Comparison of ENCODE assay signal across 8 mouse cellular contexts in genomic region chr8:120485551-120486476, GRCm38 (mm10).
DNase-seq lines count a peak whose midpoint lies in the region; ATAC-seq and TF ChIP-seq lines count a peak whose summit lies in the region.

No protein-coding gene starts in this region.

- H3K9ac ChIP-seq in stomach, embryonic 14.5 days (replicated peaks; ENCODE audit: low read depth, low read length), result no peak overlapping the region
- H3K9ac ChIP-seq in stomach, postnatal 0 days (ENCODE audit: low read length), result no peak overlapping the region
- peak overlapping the region; percentile 98 for H3K9ac ChIP-seq in forebrain, embryonic 13.5 days
- H3K9ac ChIP-seq in liver, embryonic 13.5 days, result peak overlapping the region; percentile 98
- peak overlapping the region; percentile 88; the same call in 1 of the 2 replicates for H3K9ac ChIP-seq in stomach, embryonic 16.5 days (ENCODE audit: low read length)

- TF ChIP-seq EP300 in stomach, postnatal 0 days (optimal IDR thresholded peaks at IDR 0.05), result no peak

- 0 out of 2 replicates have a peak, but pooled peaks cover 4% of the 10 kb centered on the region for H3K27me3 ChIP-seq in stomach, embryonic 14.5 days (ENCODE audit: control insufficient read depth, insufficient read depth, low read length)
- H3K27me3 ChIP-seq in stomach, postnatal 0 days (ENCODE audit: control insufficient read depth, insufficient read depth, low read length), result no peaks in the 10 kb centered on the region
- H3K27me3 ChIP-seq in forebrain, embryonic 13.5 days, result no peaks in the 10 kb centered on the region
- H3K27me3 ChIP-seq in liver, embryonic 13.5 days, result no peaks in the 10 kb centered on the region
- H3K27me3 ChIP-seq in stomach, embryonic 16.5 days (ENCODE audit: control insufficient read depth, insufficient read depth, low read length), result no peaks in the 10 kb centered on the region

- WGBS in stomach, embryonic 14.5 days, result 45% methylated on average over 21 of the region's 21 CpGs
- WGBS in stomach, postnatal 0 days, result 61% methylated on average over 21 of the region's 21 CpGs
- 16% methylated on average over 21 of the region's 21 CpGs for WGBS in forebrain, embryonic 13.5 days
- 14% methylated on average over 21 of the region's 21 CpGs for WGBS in liver, embryonic 13.5 days (ENCODE audit: insufficient replicate concordance)
- WGBS in stomach, embryonic 16.5 days, result 51% methylated on average over 21 of the region's 21 CpGs

- no peaks in the 10 kb centered on the region for H3K36me3 ChIP-seq in stomach, embryonic 14.5 days (ENCODE audit: control insufficient read depth, insufficient read depth, low read length)
- no peaks in the 10 kb centered on the region for H3K36me3 ChIP-seq in stomach, postnatal 0 days (ENCODE audit: control insufficient read depth, insufficient read depth, low read length)
- H3K36me3 ChIP-seq in forebrain, embryonic 13.5 days (ENCODE audit: poor library complexity, severe bottlenecking), result no peaks in the 10 kb centered on the region
- no peaks in the 10 kb centered on the region for H3K36me3 ChIP-seq in liver, embryonic 13.5 days
- H3K36me3 ChIP-seq in stomach, embryonic 16.5 days (ENCODE audit: control insufficient read depth, insufficient read depth, low read length), result no peaks in the 10 kb centered on the region

- no peak for ATAC-seq in stomach, embryonic 14.5 days (ENCODE audit: insufficient number of reproducible peaks, insufficient read depth, low FRiP score, low read depth)
- ATAC-seq in stomach, postnatal 0 days (ENCODE audit: low FRiP score, low TSS enrichment), result no peak
- ATAC-seq in forebrain, embryonic 13.5 days, result no peak
- ATAC-seq in liver, embryonic 13.5 days (ENCODE audit: low read depth), result peak; percentile 76
- ATAC-seq in stomach, embryonic 16.5 days (ENCODE audit: insufficient read depth, low FRiP score), result no peak

- no peak for DNase-seq in stomach, postnatal 0 days (ENCODE audit: low spot score)
- peak; percentile 80 for DNase-seq in liver, embryonic 13.5 days
- DNase-seq in adrenal gland, adult 2 months, result no peak
- no peak for DNase-seq in testis, postnatal 10 days (ENCODE audit: low spot score)
- DNase-seq in thymus, postnatal 25 days, result no peak

- H3K4me3 ChIP-seq in stomach, embryonic 14.5 days (ENCODE audit: low read depth, low read length), result 0 out of 2 replicates have a peak overlapping the region, but pooled peaks have one; percentile 79
- no peak overlapping the region for H3K4me3 ChIP-seq in stomach, postnatal 0 days (ENCODE audit: low read depth, low read length)
- peak overlapping the region; percentile 95 for H3K4me3 ChIP-seq in forebrain, embryonic 13.5 days
- H3K4me3 ChIP-seq in liver, embryonic 13.5 days (replicated peaks), result peak overlapping the region; percentile 99
- no peak overlapping the region for H3K4me3 ChIP-seq in stomach, embryonic 16.5 days (replicated peaks; ENCODE audit: low read length)

- H3K4me1 ChIP-seq in stomach, embryonic 14.5 days (ENCODE audit: control insufficient read depth, insufficient read depth, low read length), result peaks cover 30% of the 10 kb centered on the region
- H3K4me1 ChIP-seq in stomach, postnatal 0 days (replicated peaks; ENCODE audit: control insufficient read depth, insufficient read depth), result no peaks in the 10 kb centered on the region
- H3K4me1 ChIP-seq in forebrain, embryonic 13.5 days, result peaks cover 60% of the 10 kb centered on the region
- peaks cover 76% of the 10 kb centered on the region for H3K4me1 ChIP-seq in liver, embryonic 13.5 days (replicated peaks)
- peaks cover 50% of the 10 kb centered on the region for H3K4me1 ChIP-seq in stomach, embryonic 16.5 days (ENCODE audit: control insufficient read depth, insufficient read depth, low read length)

- no peaks in the 10 kb centered on the region for H3K9me3 ChIP-seq in stomach, embryonic 14.5 days (ENCODE audit: control insufficient read depth, low read depth, low read length)
- no peaks in the 10 kb centered on the region for H3K9me3 ChIP-seq in stomach, postnatal 0 days (ENCODE audit: control insufficient read depth, low read length)
- no peaks in the 10 kb centered on the region for H3K9me3 ChIP-seq in forebrain, embryonic 13.5 days (replicated peaks)
- no peaks in the 10 kb centered on the region for H3K9me3 ChIP-seq in liver, embryonic 13.5 days (replicated peaks)
- H3K9me3 ChIP-seq in stomach, embryonic 16.5 days (replicated peaks; ENCODE audit: control insufficient read depth, low read length), result no peaks in the 10 kb centered on the region

- no peak overlapping the region for H3K27ac ChIP-seq in stomach, embryonic 14.5 days (ENCODE audit: low read length)
- H3K27ac ChIP-seq in stomach, postnatal 0 days (replicated peaks), result no peak overlapping the region
- H3K27ac ChIP-seq in forebrain, embryonic 13.5 days, result peak overlapping the region; percentile 100
- H3K27ac ChIP-seq in liver, embryonic 13.5 days, result peak overlapping the region; percentile 99
- H3K27ac ChIP-seq in stomach, embryonic 16.5 days (ENCODE audit: low read length), result peak overlapping the region; percentile 94

- H3K4me2 ChIP-seq in stomach, embryonic 14.5 days (replicated peaks; ENCODE audit: low read depth, low read length), result peak overlapping the region; percentile 99; the same call in 1 of the 2 replicates
- H3K4me2 ChIP-seq in stomach, postnatal 0 days (replicated peaks; ENCODE audit: low read depth), result no peak overlapping the region
- peak overlapping the region; percentile 94 for H3K4me2 ChIP-seq in forebrain, embryonic 13.5 days
- peak overlapping the region; percentile 92 for H3K4me2 ChIP-seq in liver, embryonic 13.5 days
- peak overlapping the region; percentile 98 for H3K4me2 ChIP-seq in stomach, embryonic 16.5 days (ENCODE audit: low read depth, low read length)

- no peak for TF ChIP-seq CTCF in stomach, postnatal 0 days (IDR thresholded peaks at IDR 0.05; ENCODE audit: low read depth)

Comparison
In these comparisons a context has a peak if more than half of its experiments do, and no peak if none do; other contexts are left out.
1. H3K27ac ChIP-seq: peak in forebrain, embryonic 13.5 days (single experiment), liver, embryonic 13.5 days (single experiment) and stomach, embryonic 16.5 days (single experiment); none in stomach, embryonic 14.5 days (single experiment) and stomach, postnatal 0 days (single experiment).
2. H3K4me3 ChIP-seq: peak in stomach, embryonic 14.5 days (single experiment), forebrain, embryonic 13.5 days (single experiment) and liver, embryonic 13.5 days (single experiment); none in stomach, postnatal 0 days (single experiment) and stomach, embryonic 16.5 days (single experiment).
3. H3K9ac ChIP-seq: peak in forebrain, embryonic 13.5 days (single experiment), liver, embryonic 13.5 days (single experiment) and stomach, embryonic 16.5 days (single experiment); none in stomach, embryonic 14.5 days (single experiment) and stomach, postnatal 0 days (single experiment).